Mouse (Mus musculus): ENCODE measurements around the gene Mfap3l.
"Not testable (repeated sequence)": the region's sequence is repeated elsewhere in the genome, so short reads cannot be mapped to it uniquely, and the experiment has no call there.

Mfap3l gene

DNA sequence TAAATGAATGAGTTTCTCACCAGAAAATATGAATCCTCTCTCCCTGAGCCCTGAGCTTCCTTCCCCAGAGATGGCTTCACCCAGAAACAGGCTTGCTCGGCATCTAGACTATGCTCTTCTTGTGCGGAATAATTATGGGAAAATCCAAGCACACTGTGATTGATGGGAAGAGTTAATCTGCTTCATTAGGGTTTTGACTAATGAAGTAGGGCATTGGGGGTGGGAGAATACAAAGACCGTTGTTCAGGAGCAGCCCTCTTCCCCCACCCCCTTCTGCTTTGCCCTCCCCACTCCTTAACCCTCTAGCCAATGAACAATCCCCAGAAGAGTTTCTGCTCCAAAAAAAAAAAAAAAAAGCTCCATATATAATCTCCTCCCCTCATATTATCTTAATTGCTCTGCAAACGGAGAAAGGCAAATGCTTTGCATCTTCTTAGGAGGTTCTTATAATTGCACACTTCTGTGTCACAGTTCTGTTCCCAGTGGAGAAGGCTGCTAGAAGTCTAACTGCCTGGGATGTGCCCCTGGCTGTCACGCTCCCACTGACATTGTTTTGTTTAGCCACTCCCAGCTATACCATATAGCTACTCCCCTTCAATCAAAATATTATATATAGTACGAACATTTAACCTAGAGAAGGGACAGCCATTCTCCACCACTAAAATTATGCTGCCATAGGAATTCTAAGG is 24.9 kb downstream of the Mfap3l start:
- DNase-seq (ENCODE audit: low spot score) = no peak

DNA sequence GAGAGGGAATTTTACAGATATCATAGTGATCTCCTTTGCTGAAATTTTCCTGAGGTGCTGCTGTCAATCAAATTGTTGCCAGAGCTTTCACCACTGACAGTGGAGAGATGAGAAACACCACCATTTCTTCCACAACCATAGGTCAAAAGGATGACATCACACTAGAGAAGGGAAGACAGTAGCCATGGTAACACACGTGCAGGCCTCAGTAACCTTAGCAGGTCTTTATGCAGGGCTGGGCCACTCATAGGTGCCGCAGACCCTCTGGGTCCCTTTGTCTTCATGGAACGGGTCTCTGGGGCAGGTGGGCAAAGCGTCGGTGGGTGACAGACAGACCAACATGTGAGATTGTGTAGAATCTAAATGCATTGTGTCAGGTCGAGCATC is 25.5 kb downstream of the Mfap3l start:
- no peak for DNase-seq (ENCODE audit: low spot score)

DNA sequence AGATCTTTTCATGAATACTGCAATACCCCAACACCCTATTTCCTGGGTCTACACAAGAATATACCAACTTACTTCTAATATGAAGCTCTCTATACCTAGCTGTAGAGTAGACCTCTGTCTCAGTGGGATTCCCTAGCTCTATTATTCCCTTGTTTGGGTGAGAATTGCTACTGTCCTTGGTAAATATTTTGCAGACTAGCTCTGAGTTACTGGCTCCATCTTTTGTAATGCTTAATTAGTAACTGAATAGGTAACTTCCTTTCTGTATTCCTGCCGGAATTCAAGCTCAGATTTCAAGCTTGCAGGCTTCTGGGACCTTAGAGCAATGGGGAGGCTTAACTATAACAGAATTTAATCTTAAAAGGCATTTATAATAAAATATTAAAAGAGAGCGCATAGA is 26.1 kb downstream of the Mfap3l start:
- DNase-seq (ENCODE audit: low spot score) = not testable (repeated sequence)

DNA sequence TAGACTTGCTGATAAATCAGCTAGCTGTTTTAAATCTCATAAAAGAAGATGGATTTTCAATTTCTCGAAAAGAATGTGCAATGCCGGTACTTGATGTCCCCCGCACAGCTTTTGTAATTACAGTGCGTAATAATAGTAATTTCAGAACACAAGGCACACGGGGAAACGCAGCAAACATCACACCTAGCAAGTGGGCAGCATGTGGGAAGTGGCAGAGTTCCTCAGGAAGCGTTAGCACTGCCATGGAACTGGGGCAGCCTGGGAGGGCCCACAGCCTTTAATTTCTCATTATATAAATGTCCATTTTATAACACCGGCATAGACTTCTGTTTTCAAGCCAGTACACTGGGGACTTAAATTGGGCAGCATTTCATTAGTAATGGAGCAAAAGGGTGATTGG is 27.1 kb downstream of the Mfap3l start:
- DNase-seq (ENCODE audit: low spot score) = no peak

DNA sequence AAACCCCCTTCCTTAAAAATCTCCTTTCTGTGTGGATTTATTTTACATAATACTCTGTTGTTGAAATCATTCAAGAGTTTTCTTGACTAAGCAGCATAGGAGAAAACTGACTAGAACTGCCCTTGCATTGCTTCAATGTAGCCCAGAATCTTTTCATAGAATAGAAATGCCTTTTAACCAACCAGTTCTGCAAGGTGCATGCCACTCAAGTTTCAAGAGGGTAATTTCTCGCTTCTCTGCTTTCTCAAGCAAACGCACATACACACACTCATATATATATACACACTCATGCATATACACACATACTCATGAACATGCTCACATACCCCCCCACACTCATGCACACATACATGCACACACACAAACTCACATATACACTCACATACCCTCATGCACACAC is 28.6 kb downstream of the Mfap3l start:
- no peak for DNase-seq (ENCODE audit: low spot score)

DNA sequence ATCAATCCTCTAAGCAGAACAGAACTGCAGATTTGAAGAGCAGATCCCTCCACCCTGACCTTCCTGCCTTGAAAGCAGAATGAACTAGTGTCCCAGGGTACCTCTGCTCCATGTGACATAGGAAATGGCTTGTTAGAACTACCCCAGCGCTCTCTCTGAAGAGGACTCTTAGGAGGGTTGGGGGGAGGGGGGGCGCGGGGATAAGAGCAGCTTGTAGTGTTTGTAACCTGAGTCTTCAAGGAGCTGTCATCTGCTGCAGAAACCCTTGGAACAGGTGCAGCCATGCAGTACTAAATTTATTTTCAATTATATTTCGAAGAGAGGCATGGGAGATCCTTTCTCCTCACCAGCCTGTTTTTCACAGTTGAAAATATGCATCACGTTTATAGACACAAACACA is 30.9 kb downstream of the Mfap3l start:
- DNase-seq (ENCODE audit: low spot score) = no peak

DNA sequence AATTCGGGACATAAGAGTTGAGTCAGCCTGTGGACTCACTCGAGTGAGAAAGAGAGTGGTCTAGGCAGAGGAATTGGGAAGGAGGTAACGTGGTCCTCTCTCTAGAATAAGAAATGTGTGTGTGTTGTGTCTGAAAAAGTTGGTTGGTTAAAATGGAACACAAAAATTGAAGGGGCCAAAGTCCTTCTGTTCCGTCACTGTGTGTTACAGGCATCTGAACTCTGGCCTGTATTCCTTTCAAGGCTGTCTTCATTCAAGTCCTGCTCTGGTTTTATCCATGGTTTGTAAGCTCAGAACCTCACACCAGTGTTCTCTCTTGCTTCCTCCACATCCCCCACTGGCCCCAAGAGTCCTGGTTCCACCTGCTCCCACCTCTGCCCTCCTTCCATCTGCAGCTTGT is 33.2 kb downstream of the Mfap3l start:
- no peak for DNase-seq (ENCODE audit: low spot score)

DNA sequence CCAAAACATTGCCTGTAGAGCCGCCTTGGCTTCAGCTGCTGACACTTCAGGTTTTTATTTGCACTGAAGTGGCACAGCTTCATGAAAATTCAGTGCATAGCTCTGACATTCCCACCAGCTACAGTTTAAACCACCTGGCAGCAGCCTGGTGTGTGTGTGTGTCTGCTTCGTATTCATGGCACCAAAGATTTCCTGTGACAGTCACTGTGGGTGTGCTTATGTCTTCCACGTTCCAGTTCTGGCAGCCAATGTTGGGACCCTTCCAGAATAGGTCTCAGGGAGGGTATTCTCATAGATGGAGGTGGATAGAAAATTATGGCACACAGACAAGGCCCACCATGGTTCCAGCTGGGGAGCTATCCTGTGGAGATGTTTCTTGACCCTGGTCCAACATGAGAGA is 34.2 kb downstream of the Mfap3l start:
- DNase-seq (ENCODE audit: low spot score) = no peak

DNA sequence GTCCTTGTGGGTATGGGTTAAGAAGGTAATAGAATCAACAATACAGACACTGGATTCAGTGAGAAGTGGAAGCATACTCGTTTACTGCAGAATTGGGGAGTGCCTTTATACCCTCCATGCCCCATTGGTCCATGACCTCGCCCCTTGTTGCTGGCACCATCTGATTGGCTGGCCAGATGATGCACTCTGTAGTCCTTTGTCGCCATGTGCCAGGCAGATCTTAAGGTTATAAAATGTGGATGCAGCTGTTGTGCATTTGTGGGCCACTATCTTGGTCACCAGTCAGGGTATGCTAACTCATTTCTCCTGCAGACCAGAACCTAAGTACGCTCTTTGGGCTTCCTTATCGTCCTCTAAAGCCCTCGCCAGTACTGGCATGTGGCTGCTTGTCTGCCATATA is 46.0 kb downstream of the Mfap3l start:
- DNase-seq (ENCODE audit: low spot score) = no peak

DNA sequence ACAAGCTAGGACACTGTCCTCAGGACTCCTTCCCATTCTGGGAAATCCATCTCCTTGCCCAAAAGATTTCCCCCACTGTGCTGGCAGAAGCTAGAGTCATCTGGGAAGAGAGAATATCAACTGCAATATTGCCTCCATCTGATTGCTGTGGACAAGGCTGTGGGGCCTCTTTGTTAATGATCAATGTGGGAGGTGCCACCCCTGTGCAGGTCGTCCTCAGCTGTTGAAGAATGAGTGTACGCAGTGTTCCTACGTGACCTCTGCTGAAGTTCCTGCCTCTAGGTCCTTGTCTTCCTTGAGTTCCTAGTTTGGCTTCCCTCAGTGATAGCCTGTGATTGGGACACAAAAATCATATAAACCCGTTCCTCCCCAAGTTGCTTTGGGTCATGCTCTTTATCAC is 49.2 kb downstream of the Mfap3l start:
- DNase-seq (ENCODE audit: low spot score) = no peak

DNA sequence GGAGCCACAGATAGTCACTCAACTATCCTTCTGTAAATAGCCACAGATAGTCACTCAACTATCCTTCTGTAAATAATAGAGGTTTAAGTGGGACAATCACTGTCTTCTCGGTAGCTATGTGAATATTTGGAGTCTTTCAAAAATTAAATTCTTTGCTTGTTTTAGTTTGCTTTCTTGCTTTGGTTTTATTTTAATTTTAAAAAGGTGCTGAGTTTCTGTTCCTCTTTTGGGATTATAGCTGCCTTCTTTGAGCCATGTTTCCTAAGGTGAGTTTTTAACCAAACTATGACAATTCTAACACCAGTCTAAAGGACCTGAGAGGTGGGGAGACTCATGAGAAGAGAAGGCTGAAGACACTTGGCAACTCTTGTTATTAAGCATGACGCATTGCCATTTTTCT is 49.7 kb downstream of the Mfap3l start:
- DNase-seq (ENCODE audit: low spot score) = no peak

DNA sequence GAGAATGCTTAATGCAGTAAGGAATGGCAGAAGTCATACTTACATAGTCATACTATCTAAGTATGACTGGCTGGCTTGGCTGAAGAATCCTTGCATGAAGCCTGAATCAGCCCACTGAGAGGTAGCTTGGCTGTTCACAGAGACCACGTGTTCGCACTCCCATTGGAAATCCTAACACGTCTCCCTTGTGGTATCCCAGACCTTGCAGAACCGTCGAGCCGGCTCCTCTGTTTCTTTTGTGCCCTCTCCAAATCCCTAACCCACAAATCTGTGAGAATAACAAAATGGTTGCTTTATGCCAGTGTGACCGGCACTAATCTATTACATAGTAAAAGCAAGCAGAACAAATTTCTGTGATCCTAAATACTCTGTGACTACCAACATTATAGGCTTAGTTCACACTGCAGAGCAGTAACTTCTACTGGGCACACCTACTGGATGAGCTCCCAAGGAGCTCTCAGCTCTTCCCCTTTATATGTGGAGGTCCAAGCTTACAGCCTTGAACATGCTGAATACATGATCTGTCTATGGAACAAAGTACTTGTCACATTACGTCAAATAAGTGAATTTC is 79.0 kb downstream of the Mfap3l start:
- DNase-seq (ENCODE audit: low spot score) = no peak

DNA sequence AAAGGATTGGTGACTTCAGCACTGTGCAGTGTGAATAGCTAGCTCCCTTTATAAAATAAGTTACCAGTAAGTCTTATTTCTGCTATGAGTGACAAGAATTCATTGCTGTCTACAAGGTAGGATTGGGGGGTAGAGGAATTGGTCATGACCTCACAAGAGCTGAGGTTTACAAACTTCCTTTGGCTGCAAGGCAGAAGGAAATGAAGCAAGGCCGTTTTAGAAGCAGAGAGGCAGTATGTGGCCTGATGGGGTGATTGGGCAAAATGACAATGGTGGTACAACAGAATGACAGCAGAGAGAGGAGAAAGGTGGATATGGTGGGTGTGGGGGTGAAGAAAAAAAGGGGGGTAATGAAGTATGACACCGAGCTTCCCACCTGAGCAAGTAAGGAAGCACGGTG is 82.1 kb downstream of the Mfap3l start:
- DNase-seq (ENCODE audit: low spot score) = no peak

DNA sequence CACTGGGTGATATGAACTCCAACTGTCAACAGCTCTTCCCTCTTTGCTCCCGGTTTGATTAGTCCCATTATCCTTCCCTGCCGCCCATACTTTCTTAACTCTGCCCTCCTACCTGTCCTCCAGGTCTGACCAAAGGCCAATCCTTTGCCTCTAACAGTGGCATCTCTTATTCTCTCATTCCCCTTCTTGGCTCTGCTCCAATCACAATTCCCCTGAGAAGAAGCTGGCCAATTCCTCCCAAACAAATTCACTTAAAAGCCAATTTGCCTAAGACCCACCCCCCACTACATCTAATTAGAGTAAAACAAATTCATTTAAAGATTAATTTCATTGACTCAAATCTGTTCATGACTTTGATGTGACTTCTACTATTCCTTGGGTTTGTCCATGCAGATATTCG is 86.1 kb downstream of the Mfap3l start:
- no peak for DNase-seq (ENCODE audit: low spot score)
